Mouse (Mus musculus): ENCODE measurements around the gene Apbb1ip. TPM values are rescaled to one million over a fixed set of nuclear protein-coding genes. Genes with fewer than 3 reads are reported as not detected.
A peak's percentile ranks its signal among the peaks of the same experiment; 100 is the strongest.

Apbb1ip gene
- polyA plus RNA-seq (2015; fragmentation: Nextera tagmentation; extraction: Ambion mirVana), result 0.79 and 1.0 TPM in 2 replicates

DNA sequence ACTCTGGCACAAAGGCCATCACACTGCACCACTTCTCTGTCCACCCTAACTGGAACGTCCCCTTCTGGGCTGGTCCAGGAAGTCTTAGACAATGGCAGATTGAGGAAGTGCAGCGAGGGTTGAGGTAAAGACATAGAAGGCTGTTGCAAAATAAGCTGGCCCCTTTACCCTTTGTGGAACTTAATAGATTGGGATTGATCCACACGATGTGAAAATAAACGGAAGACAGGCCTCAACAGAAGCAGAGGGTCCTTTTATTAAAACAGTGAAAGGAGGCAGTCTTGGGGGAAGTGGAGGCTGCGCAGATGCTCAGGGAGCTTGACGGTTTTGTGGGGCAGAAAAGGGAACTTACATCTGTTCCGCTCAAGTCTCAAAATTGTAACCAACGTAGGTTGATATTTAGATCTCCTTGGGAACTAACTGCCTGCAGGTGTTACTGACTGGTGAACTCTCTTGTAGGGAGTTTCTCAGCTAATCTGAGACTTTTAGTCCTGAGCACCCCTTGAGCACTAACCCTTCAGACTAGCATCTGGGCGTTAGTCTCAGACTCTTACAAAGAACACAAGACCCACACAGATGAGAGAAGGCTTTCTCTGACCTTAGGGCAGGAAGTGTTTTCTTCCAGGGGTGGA lies at the start of gene Apbb1ip:
Gene Apbb1ip (plus strand): TSS at position 546 of the 632 bp plus-strand sequence.
- H3K4me1 ChIP-seq, result 0 out of 2 replicates have a peak, but pooled peaks cover 10% of the 10 kb centered on the region
- H3K9me3 ChIP-seq, result no peaks in the 10 kb centered on the region
- ATAC-seq (replicated peaks), result peak; percentile 38; the same call in 1 of the 2 replicates
- no peaks in the 10 kb centered on the region; the same call in 1 of the 2 replicates for H3K27me3 ChIP-seq
- peak within 1 kb of the TSS; percentile 44 for H3K4me3 ChIP-seq
- peak within 1 kb of the TSS; percentile 36 for H3K9ac ChIP-seq (replicated peaks)
- peak within 1 kb of the TSS; percentile 87 for H3K4me2 ChIP-seq (replicated peaks)
- no peak within 1 kb of the TSS for H3K27ac ChIP-seq (replicated peaks)
- H3K36me3 ChIP-seq, result no peaks in the 10 kb centered on the region
- 27% methylated on average over 9 of the region's 9 CpGs for WGBS

DNA sequence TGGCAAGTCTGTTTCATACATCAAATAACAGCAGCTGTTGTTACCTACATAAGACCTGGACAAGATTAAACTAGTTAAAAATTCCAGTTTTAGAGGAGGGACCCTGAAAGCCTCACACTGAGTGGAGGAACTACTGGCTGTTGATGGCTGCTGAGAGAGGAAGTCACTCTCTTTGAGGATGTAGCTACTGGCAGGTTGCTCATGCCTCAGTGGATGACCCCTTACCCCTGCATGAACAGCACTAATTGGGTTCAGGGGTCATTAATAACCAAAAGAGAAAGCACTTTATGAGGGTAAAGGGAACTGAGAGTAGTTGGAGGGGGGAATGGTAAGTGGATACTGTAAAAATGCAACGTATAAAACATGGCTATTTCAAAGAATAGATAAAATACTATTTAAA lies 46.8 kb upstream of the Apbb1ip start:
- Histone ChIP-seq H3K4me1 (no peaks in the 10 kb centered on the region), H3K27ac (replicated peaks) (no peak overlapping the region), H3K4me2 (replicated peaks) (no peak overlapping the region), H3K9me3 (no peaks in the 10 kb centered on the region), H3K4me3 (no peak overlapping the region), H3K27me3 (no peaks in the 10 kb centered on the region), H3K36me3 (no peaks in the 10 kb centered on the region), H3K9ac (replicated peaks) (no peak overlapping the region)
- 77% methylated on average over 1 of the region's 1 CpGs for WGBS
- ATAC-seq (replicated peaks), result no peak

DNA sequence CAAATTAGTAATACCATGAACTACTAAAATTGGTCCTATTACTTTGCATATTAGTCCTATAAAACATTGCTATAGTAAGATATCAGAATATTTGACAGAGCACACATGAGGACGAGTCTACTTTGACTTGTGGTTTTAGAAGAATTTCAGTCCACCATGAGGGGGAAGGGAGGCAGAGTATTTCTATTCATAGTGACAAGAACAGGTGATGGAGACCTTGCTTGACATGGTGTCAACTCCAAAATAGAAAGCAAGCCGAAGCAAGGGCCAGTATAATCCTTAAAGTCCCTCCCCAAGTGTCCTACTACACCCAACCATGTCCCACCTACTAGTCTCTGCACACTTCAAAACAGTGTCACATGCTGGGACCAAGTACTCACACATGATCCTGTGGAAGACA lies 37.8 kb upstream of the Apbb1ip start:
- H3K9ac ChIP-seq (replicated peaks), result no peak overlapping the region
- no peak overlapping the region for H3K4me2 ChIP-seq (replicated peaks)
- H3K4me3 ChIP-seq, result no peak overlapping the region
- H3K27me3 ChIP-seq, result no peaks in the 10 kb centered on the region
- ATAC-seq (replicated peaks), result no peak
- no peaks in the 10 kb centered on the region for H3K9me3 ChIP-seq
- no peak overlapping the region for H3K27ac ChIP-seq (replicated peaks)
- 85% methylated on average over 2 of the region's 2 CpGs for WGBS
- no peaks in the 10 kb centered on the region for H3K4me1 ChIP-seq
- H3K36me3 ChIP-seq, result no peaks in the 10 kb centered on the region

DNA sequence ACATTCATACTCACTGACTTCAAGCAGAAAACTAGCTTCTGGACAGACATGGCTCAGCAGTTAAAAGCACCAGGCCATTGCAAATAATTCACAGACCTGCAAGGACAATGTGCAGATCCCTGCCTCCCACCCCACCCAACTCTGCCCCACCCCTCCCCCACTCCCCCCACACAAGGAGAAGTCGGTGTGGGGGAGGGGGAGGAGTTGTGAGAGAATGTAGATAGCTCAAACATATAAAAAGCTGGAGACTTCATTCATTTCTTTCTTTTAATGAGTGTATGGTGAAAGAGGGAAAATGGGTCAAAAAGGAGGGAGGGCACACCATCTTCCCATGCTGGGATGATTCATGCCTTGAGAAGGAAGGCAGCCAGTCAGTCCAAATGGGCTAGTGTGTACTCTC lies 34.5 kb upstream of the Apbb1ip start:
- no peak overlapping the region for H3K9ac ChIP-seq (replicated peaks)
- no peak overlapping the region for H3K4me2 ChIP-seq (replicated peaks)
- H3K4me3 ChIP-seq, result no peak overlapping the region
- ATAC-seq (replicated peaks), result no peak
- no peaks in the 10 kb centered on the region for H3K36me3 ChIP-seq
- no peaks in the 10 kb centered on the region for H3K27me3 ChIP-seq
- WGBS, result 57% methylated on average over 1 of the region's 1 CpGs
- no peak overlapping the region for H3K27ac ChIP-seq (replicated peaks)
- peaks cover 3% of the 10 kb centered on the region; the same call in 1 of the 2 replicates for H3K4me1 ChIP-seq
- no peaks in the 10 kb centered on the region for H3K9me3 ChIP-seq

DNA sequence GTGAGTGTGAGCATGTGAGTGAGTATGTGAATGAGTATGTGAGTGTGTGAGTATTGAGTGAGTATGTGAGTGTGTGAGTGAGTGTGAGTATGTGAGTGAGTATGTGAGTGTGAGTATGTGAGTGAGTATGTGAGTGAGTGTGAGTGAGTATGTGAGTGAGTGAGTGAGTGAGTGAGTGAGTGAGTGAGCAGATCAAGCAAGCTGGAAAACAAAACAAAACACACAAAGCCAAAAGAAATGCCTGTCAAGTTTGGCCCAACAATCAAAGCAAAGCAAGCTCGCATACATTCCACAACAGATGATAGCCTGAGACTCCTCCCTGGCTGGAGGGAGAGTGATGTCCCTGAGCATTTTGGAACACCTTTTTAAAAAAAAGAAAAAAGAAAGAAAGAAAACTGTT lies 33.5 kb upstream of the Apbb1ip start:
- Histone ChIP-seq H3K27me3 (no peaks in the 10 kb centered on the region), H3K27ac (replicated peaks) (no peak overlapping the region), H3K4me2 (replicated peaks) (no peak overlapping the region), H3K4me3 (no peak overlapping the region), H3K9ac (replicated peaks) (no peak overlapping the region), H3K4me1 (peaks cover 3% of the 10 kb centered on the region; the same call in 1 of the 2 replicates), H3K36me3 (no peaks in the 10 kb centered on the region), H3K9me3 (no peaks in the 10 kb centered on the region)
- WGBS, result 74% methylated on average over 1 of the region's 1 CpGs
- ATAC-seq (replicated peaks), result no peak

DNA sequence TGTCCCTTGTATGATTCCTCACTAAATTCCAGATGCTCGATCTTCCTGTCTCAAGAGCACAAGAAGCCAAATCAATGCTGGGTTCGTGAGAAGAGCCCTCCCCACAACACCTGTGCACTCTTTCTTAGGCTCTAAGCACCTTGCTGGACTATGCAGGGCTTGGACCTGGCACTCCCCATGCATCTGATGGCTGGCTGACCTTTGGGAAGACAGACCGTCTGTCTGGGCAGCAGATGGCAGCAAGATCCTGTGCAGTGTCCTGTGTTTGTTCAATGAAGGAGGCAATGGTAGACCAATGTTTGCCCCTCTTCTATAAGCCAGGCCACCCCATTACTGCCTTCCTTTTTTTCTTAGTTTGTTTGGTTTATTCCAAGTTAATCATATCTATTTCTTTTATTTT lies 32.7 kb upstream of the Apbb1ip start:
- H3K27ac ChIP-seq (replicated peaks), result no peak overlapping the region
- H3K4me2 ChIP-seq (replicated peaks), result no peak overlapping the region
- H3K4me3 ChIP-seq, result no peak overlapping the region
- 68% methylated on average over 3 of the region's 3 CpGs for WGBS
- H3K9me3 ChIP-seq, result no peaks in the 10 kb centered on the region
- H3K9ac ChIP-seq (replicated peaks), result no peak overlapping the region
- no peaks in the 10 kb centered on the region for H3K27me3 ChIP-seq
- ATAC-seq (replicated peaks), result no peak
- peaks cover 3% of the 10 kb centered on the region; the same call in 1 of the 2 replicates for H3K4me1 ChIP-seq
- no peaks in the 10 kb centered on the region for H3K36me3 ChIP-seq

DNA sequence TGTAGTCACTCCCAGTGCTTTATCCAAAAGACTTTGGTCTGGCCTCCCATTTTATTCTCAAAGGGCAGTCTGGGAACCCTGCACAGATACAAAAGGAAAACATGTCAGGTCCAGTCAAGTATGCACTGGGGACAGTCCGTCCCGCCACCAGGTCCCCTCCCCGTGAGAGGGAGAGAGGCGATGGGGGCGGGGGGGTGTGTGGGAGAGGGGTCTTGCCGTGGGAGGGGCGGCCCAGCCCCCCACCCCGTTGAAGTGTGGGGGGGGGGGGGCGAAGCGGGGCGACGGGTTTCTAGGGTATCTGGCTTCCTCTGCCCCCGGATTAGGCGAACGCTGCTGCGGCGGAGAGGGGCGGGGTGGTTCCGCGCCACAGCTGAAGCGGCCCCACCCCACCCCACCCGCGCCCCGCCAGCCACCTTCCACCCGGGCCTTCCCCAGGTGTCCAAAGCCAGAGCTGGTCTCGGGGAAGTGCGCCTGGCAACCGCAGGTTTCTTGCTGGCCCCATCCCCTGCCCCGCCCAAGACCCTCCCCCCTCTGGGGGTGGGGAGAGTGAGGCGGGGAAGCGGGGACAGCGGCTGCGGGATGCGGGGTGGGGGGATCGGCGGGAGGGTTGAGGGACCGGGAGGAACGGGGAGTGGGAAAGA lies 29.7 kb upstream of the Apbb1ip start:
- ATAC-seq (replicated peaks), result no peak
- Histone ChIP-seq H3K9me3 (no peaks in the 10 kb centered on the region), H3K36me3 (no peaks in the 10 kb centered on the region), H3K9ac (replicated peaks) (no peak overlapping the region), H3K27ac (replicated peaks) (no peak overlapping the region), H3K4me3 (no peak overlapping the region), H3K4me2 (replicated peaks) (no peak overlapping the region), H3K27me3 (no peaks in the 10 kb centered on the region), H3K4me1 (peaks cover 3% of the 10 kb centered on the region; the same call in 1 of the 2 replicates)
- under 1% methylated on average over 30 of the region's 38 CpGs for WGBS

DNA sequence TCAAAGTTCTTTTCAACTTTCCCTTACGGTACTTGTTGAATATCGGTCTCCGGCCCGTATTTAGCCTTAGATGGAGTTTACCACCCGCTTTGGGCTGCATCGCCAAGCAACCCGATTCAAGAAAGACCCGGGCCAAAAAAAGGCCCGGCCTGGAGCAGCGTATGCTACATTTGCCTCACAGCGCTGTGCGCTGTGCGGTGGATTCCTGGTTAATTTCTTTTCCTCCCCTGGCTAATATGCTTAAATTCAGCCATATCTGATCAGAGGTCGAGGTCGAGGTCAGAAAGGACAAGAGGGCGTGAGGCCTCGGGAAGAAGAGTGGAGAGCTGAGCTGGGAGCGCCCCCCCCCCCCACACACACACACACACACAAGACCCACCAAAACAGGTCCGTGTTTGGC lies 29.0 kb upstream of the Apbb1ip start:
- H3K36me3 ChIP-seq, result no peaks in the 10 kb centered on the region
- WGBS, result 2% methylated on average over 19 of the region's 19 CpGs
- H3K27me3 ChIP-seq, result no peaks in the 10 kb centered on the region
- no peak for ATAC-seq (replicated peaks)
- no peak overlapping the region for H3K4me3 ChIP-seq
- peaks cover 3% of the 10 kb centered on the region; the same call in 1 of the 2 replicates for H3K4me1 ChIP-seq
- H3K9ac ChIP-seq (replicated peaks), result no peak overlapping the region
- no peak overlapping the region for H3K27ac ChIP-seq (replicated peaks)
- H3K9me3 ChIP-seq, result no peaks in the 10 kb centered on the region
- no peak overlapping the region for H3K4me2 ChIP-seq (replicated peaks)

DNA sequence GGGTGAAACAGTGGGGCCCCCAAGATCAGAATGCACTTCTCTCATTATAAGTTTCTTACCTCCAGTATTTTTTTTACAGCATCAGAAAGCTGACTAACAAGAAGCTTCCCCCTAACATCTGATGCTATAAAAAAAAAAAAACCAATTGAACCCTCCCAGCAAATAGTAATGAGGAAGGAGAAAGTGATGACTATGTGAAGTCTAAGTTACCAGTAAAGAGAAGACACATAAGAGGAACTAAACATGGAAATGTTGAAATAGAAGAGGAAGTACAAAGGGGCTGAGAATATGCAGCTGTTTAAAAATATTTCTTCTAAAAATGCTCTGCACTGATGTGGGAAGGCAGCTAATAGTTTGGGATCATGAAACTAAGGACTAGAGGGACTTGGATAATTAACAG lies 27.1 kb upstream of the Apbb1ip start:
- Histone ChIP-seq H3K4me2 (replicated peaks) (no peak overlapping the region), H3K4me3 (no peak overlapping the region), H3K9me3 (no peaks in the 10 kb centered on the region), H3K27me3 (no peaks in the 10 kb centered on the region), H3K36me3 (no peaks in the 10 kb centered on the region), H3K9ac (replicated peaks) (no peak overlapping the region), H3K27ac (replicated peaks) (no peak overlapping the region), H3K4me1 (peaks cover 3% of the 10 kb centered on the region; the same call in 1 of the 2 replicates)
- no peak for ATAC-seq (replicated peaks)

DNA sequence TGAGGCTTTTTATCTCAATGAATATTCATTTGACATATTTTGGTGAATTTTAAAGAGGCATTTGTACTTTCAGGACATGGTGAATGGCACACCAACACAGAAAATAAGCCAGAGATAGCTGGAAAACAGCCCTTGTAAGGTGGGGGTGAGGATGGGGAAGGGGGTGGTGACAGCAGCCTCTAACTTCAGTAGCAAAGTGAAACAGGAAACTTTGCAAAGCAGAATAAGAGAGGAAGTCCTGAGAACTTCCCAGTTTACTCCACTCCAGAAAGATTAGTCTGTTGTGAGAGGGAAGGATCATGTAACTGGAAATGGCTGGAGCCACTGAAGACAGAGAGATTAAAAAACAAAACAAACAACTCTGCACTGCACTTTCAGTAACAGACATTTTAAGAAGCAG lies 26.0 kb upstream of the Apbb1ip start:
- H3K9ac ChIP-seq (replicated peaks), result no peak overlapping the region
- no peaks in the 10 kb centered on the region for H3K9me3 ChIP-seq
- no peaks in the 10 kb centered on the region for H3K36me3 ChIP-seq
- ATAC-seq (replicated peaks), result no peak
- no peak overlapping the region for H3K4me3 ChIP-seq
- H3K27ac ChIP-seq (replicated peaks), result no peak overlapping the region
- no peaks in the 10 kb centered on the region for H3K27me3 ChIP-seq
- no peak overlapping the region for H3K4me2 ChIP-seq (replicated peaks)
- H3K4me1 ChIP-seq, result peaks cover 3% of the 10 kb centered on the region; the same call in 1 of the 2 replicates

DNA sequence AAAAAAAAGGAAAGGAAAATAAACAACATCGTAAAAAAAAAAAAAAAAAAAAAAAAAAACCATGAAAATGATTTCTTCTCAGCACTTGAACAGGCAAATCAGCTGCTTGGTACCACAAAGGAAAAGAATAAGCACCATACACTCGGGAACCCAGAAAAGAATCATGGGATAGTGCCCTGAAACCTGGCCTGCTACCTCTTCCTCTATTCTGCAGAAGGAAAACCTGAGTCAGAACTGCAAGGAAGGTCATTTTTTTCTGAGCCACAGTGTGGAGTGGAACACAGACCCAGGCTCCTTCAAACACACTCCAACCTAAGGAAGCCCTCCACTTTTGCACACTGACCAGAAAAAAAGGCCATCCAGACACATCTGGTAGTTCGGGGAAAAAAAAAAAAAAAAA lies 24.1 kb upstream of the Apbb1ip start:
- Histone ChIP-seq H3K4me3 (no peak overlapping the region), H3K27ac (replicated peaks) (no peak overlapping the region), H3K9me3 (no peaks in the 10 kb centered on the region), H3K27me3 (no peaks in the 10 kb centered on the region), H3K4me2 (replicated peaks) (no peak overlapping the region), H3K9ac (replicated peaks) (no peak overlapping the region), H3K36me3 (no peaks in the 10 kb centered on the region), H3K4me1 (no peaks in the 10 kb centered on the region)
- whole genome bisulfite sequencing, result 93% methylated on average over 3 of the region's 3 CpGs
- no peak for ATAC-seq (replicated peaks)

DNA sequence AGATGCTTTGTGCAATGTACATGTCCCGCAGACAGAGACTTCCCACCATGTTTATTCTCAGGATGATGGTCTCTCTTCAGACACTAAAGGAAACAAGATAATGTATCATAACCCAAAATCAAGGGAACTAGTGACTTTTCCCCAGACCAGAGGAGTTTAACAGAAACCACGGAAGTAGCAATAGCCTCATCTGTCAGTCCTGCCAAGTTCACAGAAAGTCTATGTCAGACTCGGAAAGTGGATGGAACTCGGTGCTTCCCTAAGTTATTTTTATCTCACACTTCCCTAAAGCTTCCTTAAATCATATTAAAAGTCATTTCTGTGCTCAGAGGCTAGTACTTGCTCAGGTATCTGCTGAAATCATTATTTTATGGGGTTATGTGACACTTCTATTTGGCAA lies 21.4 kb upstream of the Apbb1ip start:
- Histone ChIP-seq H3K4me2 (replicated peaks) (no peak overlapping the region), H3K27me3 (no peaks in the 10 kb centered on the region), H3K4me3 (no peak overlapping the region), H3K9me3 (no peaks in the 10 kb centered on the region), H3K27ac (replicated peaks) (no peak overlapping the region), H3K9ac (replicated peaks) (no peak overlapping the region), H3K4me1 (no peaks in the 10 kb centered on the region), H3K36me3 (no peaks in the 10 kb centered on the region)
- WGBS, result 87% methylated on average over 4 of the region's 4 CpGs
- ATAC-seq (replicated peaks), result no peak
